Comparison of ENCODE assay signal across 8 mouse cellular contexts in the genomic region with DNA sequence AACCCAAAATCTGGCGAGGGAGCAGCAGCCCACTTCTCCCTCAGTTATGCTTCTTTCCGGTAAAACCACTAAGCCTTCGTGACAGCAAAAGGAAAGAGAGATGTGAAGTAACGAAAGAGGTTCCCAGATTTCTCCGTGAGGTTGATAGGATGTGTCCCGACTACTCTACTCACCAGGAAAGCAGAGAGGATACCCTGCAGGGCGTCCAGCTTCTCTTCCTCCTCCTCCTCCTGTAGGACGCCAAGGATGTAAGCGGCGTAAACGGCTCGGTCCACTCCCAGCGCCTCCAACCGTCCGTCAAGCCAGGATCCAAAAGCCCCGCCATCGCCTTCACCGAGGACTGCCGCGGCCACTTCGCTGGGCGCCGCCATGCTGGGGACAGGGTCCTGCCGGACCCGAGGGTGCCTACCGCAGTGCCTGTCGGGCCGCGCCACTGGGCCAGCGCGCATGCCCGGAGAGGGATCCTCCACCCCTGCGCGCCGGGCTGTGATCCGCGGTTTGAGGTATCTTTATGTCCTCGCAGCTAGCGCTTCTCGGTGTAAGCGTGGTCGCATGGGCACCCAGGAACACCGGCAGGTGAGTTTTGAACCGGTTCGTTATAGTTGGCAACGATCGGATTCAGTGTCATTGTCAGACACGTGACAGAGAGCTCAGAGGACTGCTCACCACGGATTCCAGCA. TPM values are rescaled to one million over a fixed set of nuclear protein-coding genes. Genes with fewer than 3 reads are reported as not detected.
DNase-seq lines count a peak whose midpoint lies in the region; ATAC-seq and TF ChIP-seq lines count a peak whose summit lies in the region.

A gene (minus strand): TSS at position 445 of the 680 bp plus-strand sequence.

- peak within 1 kb of the TSS; percentile 83 for H3K9ac ChIP-seq in hindbrain, postnatal 0 days (replicated peaks; ENCODE audit: low read length)

- H3K4me3 ChIP-seq in gastrocnemius, adult 2 months, result peak within 1 kb of the TSS; percentile 78
- H3K4me3 ChIP-seq in hindbrain, postnatal 0 days (ENCODE audit: low read length), result peak within 1 kb of the TSS; percentile 84

- no peaks in the 10 kb centered on the region for H3K27me3 ChIP-seq in hindbrain, postnatal 0 days (ENCODE audit: insufficient read depth, low read length)

- intact Hi-C loops in gastrocnemius, adult 2 months (cut with DNase I), result no loop called here

- H3K27ac ChIP-seq in gastrocnemius, adult 2 months, result peak within 1 kb of the TSS; percentile 91
- peak within 1 kb of the TSS; percentile 82 for H3K27ac ChIP-seq in hindbrain, postnatal 0 days

- ATAC-seq in activated CD4-positive, CD25-positive, alpha-beta regulatory T cell, adult 4 months, result peak; percentile 80
- ATAC-seq in common myeloid progenitor, adult 5-6 weeks (replicated peaks; ENCODE audit: low read depth, poor library complexity, severe bottlenecking), result peak; percentile 98
- ATAC-seq in hindbrain, postnatal 0 days, result peak; percentile 98

- H3K36me3 ChIP-seq in hindbrain, postnatal 0 days (ENCODE audit: insufficient read depth, low read length), result peaks cover 4% of the 10 kb centered on the region; the same call in 1 of the 2 replicates

- peak within 1 kb of the TSS; percentile 95 for H3K4me2 ChIP-seq in hindbrain, postnatal 0 days (ENCODE audit: low read depth, low read length)

- no peak; the same call in 1 of the 2 replicates for TF ChIP-seq CTCF in gastrocnemius, adult 2 months (IDR thresholded peaks at IDR 0.05)
- TF ChIP-seq CTCF in hindbrain, postnatal 0 days (IDR thresholded peaks at IDR 0.05; ENCODE audit: low read depth), result no peak

- DNase-seq in gastrocnemius, adult 2 months, result peak; percentile 94
- DNase-seq in hindbrain, postnatal 0 days (ENCODE audit: low spot score), result peak; percentile 88
- DNase-seq in left cerebral cortex, adult 18-20 months (ENCODE audit: low spot score in 2 of 2), result peak; percentile 86 to 90
- DNase-seq in lung, postnatal 4 days, result peak; percentile 89 to 91
- DNase-seq in retina, postnatal 1 day, result peak; percentile 91
- peak; percentile 88 for DNase-seq in thymus, postnatal 4 days

- no peaks in the 10 kb centered on the region for H3K9me3 ChIP-seq in hindbrain, postnatal 0 days (ENCODE audit: low read length)

- whole genome bisulfite sequencing in hindbrain, postnatal 0 days, result under 1% methylated on average over 49 of the region's 49 CpGs

- peaks cover 12% of the 10 kb centered on the region for H3K4me1 ChIP-seq in hindbrain, postnatal 0 days (ENCODE audit: insufficient read depth, low read length)

RNA-seq across cellular contexts. Expression of the gene that starts here (rescaled TPM):
- 10 to 100 TPM; 36.5 to 37.9 TPM for polyA plus RNA-seq in activated CD4-positive, CD25-positive, alpha-beta regulatory T cell, adult 4 months (2017; shearing (Covaris generic))
- total RNA-seq in common myeloid progenitor, adult 5-6 weeks (2017), result 41.4 and 43.8 TPM in 2 replicates
- 10 to 100 TPM; 76.9 to 85.9 TPM for total RNA-seq in gastrocnemius, adult 2 months (2021)
- total RNA-seq in hindbrain, postnatal 0 days (2014; rRNA removed), result 16.6 and 22.5 TPM in 2 replicates
- 28.1 and 30.7 TPM in 2 replicates for polyA plus RNA-seq in hindbrain, postnatal 0 days (2015; fragmentation: Nextera tagmentation; extraction: Ambion mirVana)
- 10 to 100 TPM; 26.1 to 29.0 TPM for total RNA-seq in left cerebral cortex, adult 18-20 months (2021)

Comparison
In these comparisons a context has a peak if more than half of its experiments do, and no peak if none do; other contexts are left out.
1. Peak in every context shown above with its lines: DNase-seq, ATAC-seq, H3K4me3 ChIP-seq and H3K27ac ChIP-seq.